Mouse (Mus musculus) spleen, postnatal 10 days (tissue): Measurements from ENCODE around the gene Arhgap8.
"Not testable (repeated sequence)": the region's sequence is repeated elsewhere in the genome, so short reads cannot be mapped to it uniquely, and the experiment has no call there.

Experiments used
- DNase-seq, 2 experiments: peaks; one replicate each; pipeline ENCODE4 v3.0.0; 2021 to 2022; ENCODE audit warnings: low spot score in 2 of 2

Gene Arhgap8

DNA sequence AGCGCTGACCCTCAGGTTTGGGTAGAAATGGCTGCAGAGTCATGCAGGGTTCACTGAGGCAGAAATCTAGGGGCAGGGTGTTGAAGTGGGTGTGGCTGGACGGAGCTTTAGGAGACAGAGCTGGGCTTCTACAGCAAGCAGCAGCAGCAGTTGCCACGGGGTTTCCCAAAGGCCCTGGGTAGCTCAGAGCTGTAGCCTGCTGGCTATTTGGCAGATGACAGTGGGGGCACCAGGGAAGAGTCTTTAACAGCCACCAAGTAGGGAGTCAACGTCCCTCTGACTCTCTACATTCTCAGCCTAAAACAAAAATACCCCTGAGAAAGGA is 12.5 kb downstream of the Arhgap8 start:
- no peak for DNase-seq

DNA sequence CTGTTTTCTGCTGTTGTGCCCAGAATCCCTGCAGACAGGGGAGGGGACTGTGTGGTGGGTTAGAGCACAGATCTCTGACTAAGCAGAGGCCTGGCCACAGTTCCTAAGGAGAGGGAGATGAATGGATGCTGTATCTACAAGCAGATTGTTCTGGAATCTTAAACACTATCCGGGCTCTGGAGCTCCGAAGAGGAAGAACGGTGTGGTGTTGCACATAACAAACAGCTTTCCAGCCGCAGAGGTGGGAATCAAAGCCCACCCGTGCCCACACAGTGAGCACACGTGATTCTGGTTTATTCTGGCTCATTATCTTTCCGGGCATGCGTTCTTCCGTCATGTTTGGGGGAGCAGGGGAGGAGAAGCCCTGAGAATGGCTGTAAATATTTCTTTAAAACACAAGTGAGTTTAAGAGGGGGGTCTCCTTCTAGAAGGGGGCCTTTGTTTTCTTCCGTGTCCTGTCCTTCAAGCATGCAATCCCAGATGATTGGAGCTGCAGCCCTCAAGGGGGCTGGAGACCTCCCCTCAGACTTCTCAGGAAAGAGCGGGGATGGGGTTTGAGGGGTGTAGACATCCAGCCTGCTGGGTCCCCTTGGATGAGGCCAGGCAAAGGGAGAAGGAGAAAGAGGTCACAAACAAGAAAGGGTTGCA is 16.6 kb downstream of the Arhgap8 start:
- no peak for DNase-seq

GRCm38 (mm10) chr15:84736994-84737346 is 17.1 kb downstream of the Arhgap8 start:
- DNase-seq, result no peak

DNA sequence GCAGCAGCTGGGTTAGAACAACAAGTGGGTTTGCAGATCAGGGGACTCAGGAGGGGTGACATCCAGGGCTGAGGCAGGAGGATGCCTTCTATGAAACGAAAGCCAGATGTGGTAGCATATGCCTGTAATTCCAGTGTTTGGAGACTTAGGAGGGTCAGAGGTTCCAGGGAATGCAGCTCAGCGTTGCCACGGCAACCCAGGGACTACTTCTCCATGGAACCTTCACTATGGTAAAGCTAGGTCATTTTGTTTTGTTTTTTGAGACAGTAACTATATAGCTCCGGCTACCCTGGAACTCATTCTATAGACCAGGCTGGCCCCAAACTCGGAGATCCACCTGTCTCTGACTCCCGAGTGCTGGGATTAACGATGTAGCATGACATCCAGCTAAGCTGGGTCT is 18.4 kb downstream of the Arhgap8 start:
- DNase-seq, result no peak

DNA sequence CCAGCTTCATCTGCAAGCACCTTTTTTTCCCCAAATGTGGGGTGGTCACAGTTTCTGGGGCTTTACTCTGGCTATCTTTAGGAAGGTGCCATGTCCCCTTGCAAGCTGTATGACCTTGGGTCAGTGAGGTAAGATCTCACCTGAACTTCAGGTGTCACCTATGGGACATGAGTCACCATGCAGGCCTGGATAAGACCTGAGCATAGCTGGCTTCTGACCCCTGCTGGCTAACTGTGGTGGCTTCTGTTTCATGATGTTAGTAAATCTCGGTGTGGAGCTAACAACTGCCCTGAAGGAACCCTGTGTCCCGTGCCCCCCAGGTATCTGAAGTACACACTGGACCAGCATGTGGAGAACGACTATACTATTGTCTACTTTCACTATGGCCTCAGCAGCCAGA is 21.7 kb downstream of the Arhgap8 start:
- DNase-seq, result no peak

- DNase-seq, result no peak
These were observed 23.5 kb downstream of the Arhgap8 start for GRCm38 (mm10) chr15:84743347-84743746.

- DNase-seq, result no peak
These were observed 24.5 kb downstream of the Arhgap8 start for GRCm38 (mm10) chr15:84744308-84744707.

DNA sequence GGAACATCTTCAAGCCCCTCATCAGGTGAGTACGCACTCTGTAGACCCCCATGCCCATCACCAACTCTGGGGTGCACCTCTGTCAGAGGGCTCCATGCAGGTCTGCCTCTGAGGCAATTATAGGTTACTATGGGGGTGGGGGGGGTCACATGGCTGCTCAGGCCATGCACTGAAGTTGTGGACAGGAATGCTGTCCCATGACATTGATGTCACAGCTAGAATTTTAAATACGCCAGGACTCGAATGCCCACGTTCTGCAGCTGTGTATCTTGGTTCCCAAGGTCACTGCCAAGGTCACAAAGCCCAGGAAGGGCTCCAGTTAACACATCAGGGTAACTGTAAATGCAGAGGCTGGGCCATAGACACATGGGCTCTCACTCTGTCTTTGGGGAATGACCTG is 26.0 kb downstream of the Arhgap8 start:
- no peak for DNase-seq

GRCm38 (mm10) chr15:84754987-84755386 is 35.1 kb downstream of the Arhgap8 start:
- peak; percentile 46 to 65 for DNase-seq

DNA sequence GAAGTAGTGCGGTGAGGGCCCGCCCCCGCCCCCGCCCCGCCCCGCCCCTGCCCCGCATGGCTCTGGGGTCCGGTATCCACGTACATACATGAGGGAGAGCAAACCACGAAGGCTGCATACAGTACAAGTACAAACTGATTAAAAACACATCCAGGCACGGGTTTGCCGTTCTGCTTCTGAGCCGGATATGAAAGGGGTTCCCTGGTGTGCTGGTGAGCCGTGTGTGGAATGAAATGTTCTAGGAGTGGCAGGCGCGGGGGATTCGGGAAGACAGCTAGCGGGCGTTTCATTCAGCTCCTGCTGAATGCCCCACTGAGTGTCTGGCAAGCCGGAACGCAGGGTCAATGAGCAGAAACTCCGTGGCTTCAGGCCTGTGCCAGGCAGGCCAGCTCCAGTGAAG is 36.6 kb downstream of the Arhgap8 start:
- no peak for DNase-seq

GRCm38 (mm10) chr15:84758493-84758892 is 38.6 kb downstream of the Arhgap8 start:
- DNase-seq, result peak; percentile 14 to 67

DNA sequence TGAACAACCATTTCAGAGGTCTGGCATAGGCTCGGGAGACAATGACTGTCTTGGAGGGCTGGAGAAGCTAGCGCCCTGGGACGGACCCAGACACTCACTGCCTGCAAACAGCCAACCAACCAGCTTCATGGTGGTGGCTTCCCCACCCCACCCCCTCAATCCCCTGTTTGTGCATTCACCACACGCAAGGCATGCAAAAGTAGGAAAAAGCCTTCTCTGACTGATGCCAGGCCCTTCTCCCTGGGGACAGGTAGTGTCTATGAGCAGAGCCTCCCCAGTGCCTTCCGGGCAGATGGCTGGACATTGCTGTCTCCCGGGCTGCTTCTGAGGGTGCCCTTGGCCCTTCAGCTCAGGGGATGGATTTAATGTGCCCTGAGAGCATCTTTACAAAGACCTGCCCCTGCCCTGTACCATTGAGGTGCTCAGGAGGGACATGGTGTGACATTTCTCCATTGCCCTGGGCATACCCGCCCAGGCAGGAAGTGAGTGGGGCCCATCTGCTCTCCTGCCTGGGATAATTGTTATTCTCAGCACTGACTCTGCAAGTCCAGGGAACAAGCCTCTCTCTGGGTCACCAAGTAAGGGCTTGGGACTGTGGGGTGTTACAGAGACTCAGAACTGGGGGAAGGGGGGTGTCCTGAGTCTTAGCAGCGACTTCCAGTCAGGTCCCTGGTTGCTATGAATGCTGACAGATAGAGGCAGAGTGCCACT is 43.0 kb downstream of the Arhgap8 start:
- no peak for DNase-seq

DNA sequence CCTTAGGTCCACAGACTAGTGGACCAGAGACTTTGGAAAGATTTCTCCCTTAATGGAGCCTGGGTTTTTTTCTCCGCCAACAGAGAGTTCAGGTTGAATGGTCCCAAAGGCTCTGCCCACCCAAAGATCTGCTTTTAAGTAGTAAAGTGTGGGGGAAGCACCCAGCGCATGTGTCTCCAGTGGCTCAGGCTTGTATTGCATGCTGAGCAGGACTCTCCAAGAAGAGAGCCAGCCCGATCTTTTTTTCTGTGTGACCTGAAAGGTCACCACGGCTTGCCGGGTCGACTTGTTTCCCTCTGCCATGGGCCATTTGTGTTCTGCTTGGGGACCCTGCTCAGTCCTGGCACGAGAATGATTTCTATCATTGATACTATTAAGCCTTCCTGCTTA is 43.6 kb downstream of the Arhgap8 start:
- no peak for DNase-seq

DNA sequence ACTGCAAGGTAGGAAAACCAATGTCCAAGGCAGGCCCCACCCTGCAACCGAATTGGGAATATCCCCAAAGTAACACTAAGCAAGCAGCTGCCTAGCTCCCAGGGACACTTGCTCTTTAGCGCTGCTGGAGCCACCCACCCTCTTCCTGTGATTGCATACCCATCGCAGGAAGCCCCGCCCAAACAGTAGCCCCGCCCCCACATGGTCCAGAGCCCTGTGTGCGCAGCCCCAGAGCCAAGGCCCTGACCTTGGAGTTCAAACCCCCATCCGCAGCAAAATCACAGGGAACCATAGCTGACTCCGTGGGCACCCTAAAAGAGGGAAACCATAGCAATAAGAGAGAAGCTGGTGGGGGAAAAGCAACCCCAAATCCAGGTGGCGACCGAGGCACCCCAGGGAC is 46.8 kb downstream of the Arhgap8 start:
- DNase-seq, result peak in 1 of 2 experiments; percentile 31

DNA sequence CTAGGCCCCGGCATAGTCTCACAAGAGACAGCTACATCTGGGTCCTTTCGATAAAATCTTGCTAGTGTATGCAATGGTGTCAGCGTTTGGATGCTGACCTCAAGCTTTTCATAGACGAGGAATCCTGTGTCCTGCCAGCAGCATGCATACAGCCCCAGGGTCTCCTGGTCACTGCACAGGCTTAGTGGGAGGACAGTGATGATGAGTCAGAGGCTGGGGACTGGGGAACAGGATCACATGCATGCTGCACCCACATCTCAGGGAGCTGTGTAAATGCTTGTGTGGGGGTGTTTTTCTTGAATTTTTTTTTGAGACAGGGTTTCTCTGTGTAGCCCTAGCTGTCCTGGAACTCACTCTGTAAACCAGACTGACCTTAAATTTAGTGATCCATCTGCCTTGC is 48.7 kb downstream of the Arhgap8 start:
- not testable (repeated sequence) for DNase-seq

DNA sequence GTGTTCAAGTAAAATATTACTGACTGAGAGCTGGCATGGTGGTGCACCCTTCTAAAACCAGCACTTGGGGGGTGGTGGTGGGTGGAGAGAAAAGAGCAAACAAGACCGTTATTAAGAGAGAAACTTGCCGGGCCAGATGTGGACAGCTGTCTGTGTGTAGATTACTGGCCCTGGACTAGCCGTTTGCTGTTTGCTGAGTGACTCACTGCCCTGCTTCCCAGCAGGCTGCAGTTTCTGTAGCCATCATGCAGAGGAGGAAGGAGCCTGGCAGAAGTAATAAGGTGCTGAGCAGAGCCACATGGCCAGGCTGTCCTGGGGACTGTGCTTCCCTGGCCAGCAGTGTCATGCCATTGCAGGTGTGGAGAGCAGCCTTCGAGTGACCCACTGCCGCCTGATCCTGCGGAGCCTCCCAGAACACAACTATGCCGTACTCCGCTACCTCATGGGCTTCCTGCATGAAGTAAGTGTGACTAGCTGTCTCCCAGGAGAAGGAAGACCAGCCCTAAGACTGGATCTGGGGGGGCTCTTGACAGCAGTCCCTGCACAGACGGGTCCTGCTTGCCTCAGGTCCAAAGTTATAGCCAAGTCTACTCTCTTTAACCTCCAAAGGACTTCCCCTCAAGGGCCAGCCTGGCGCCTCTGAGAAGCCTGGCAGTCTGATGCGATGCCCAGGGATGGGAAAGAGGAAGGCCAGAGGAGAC is 49.9 kb downstream of the Arhgap8 start:
- no peak for DNase-seq

GRCm38 (mm10) chr15:84772191-84773111 is 52.6 kb downstream of the Arhgap8 start:
- DNase-seq, result no peak

- DNase-seq, result no peak
These were observed 55.7 kb downstream of the Arhgap8 start for GRCm38 (mm10) chr15:84775421-84776174.

DNA sequence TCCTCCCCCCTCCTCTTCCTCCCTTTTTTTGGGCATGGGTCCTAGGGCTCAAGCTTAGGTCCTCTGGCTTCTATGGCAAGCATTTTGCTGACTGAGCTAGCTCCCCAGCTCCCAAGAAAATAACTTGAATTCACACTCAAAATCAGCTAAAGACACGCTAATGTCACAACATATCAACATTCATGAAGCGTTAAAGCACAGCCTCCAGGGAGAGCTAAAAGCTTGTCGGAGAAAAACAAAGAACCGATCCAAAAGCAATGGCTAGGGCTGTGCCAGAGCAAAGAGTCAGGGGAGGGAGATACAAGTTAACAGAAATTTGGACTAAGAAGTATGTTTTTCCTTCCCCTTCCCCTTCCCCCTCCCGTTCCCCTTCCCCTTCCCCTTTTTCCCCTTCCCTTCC is 58.7 kb downstream of the Arhgap8 start:
- no peak for DNase-seq

GRCm38 (mm10) chr15:84784812-84785211 is 65.0 kb downstream of the Arhgap8 start:
- DNase-seq, result no peak

DNA sequence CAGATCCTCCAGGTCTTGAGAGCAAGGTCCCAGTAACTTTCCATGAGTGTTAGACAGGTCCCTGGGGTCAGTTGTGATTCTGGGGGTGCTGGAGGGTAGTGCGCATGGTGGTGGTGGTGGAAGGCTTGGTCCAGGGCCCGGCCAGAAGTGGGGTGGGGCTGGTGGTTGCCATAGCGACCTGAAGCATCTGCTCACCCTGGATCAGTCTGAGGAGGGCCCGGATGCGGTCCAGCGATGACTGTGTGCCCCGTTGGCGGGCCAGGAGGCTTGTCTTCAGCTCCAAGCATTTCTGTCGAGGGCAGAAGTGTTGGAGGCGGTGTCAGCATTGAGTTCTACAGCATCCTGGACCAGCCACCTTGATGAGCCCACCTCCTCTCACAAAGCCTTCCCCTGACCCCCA is 67.3 kb downstream of the Arhgap8 start:
- no peak for DNase-seq
